Mouse (Mus musculus) liver, postnatal 0 days (tissue): ENCODE results near the gene Gm8453. TPM values are rescaled to one million over a fixed set of nuclear protein-coding genes. Genes with fewer than 3 reads are reported as not detected.
"Not testable (repeated sequence)": the region's sequence is repeated elsewhere in the genome, so short reads cannot be mapped to it uniquely, and the experiment has no call there.

Experiments
- ATAC-seq: fragments of 200-750 bp; cut with Nextera tagmentation; 2 replicates; pipeline ENCODE4 v1.8.0; 2017; ENCODE audit warnings: mild to moderate bottlenecking, moderate library complexity
- DNase-seq: peaks from one replicate; pipeline ENCODE4 v3.0.0-alpha.2; 2016
- H3K27ac ChIP-seq: fragments of 300-500 bp; sonication (generic); 2 replicates; pipeline ENCODE4 v1.5.1; 2014; ENCODE audit warnings: antibody characterized with exemption, moderate library complexity, mild to moderate bottlenecking, low read depth
- H3K27me3 ChIP-seq: fragments of 300-500 bp; sonication (generic); 2 replicates; pipeline ENCODE4 v1.6.1; 2014; ENCODE audit warnings: low read length, control low read depth, mixed read lengths; ENCODE audit not compliant: insufficient read depth
- H3K36me3 ChIP-seq: fragments of 300-500 bp; sonication (generic); replicated peaks from 2 replicates; pipeline ENCODE4 v1.6.1; 2014; ENCODE audit warnings: mild to moderate bottlenecking, control low read depth, low read length, moderate library complexity, mixed read lengths; ENCODE audit not compliant: insufficient read depth
- H3K4me1 ChIP-seq: fragments of 300-500 bp; sonication (generic); 2 replicates; pipeline ENCODE4 v1.6.1; 2014; ENCODE audit warnings: antibody characterized with exemption, mild to moderate bottlenecking, control low read depth; ENCODE audit not compliant: insufficient read depth
- H3K4me2 ChIP-seq: fragments of 300-500 bp; sonication (generic); 2 replicates; pipeline ENCODE4 v1.6.1; 2014; ENCODE audit warnings: low read depth, mild to moderate bottlenecking, low read length, moderate library complexity, mixed read lengths
- H3K4me3 ChIP-seq: fragments of 300-500 bp; sonication (generic); 2 replicates; pipeline ENCODE4 v1.5.1; 2014; ENCODE audit warnings: low read depth, low read length
- H3K9ac ChIP-seq: fragments of 300-500 bp; sonication (generic); replicated peaks from 2 replicates; pipeline ENCODE4 v1.6.1; 2014; ENCODE audit warnings: mild to moderate bottlenecking, moderate library complexity
- H3K9me3 ChIP-seq: fragments of 300-500 bp; sonication (generic); 2 replicates; pipeline ENCODE4 v1.6.1; 2016; ENCODE audit warnings: mild to moderate bottlenecking, control low read depth, low read length, mixed read lengths
- WGBS: fragments of 180-500 bp; shearing (Covaris S2); extraction: QIAGEN DNeasy Blood & Tissue Kit; methylation state at CpG from one replicate; pipeline ENCODE4 v1.1.7; 2014; ENCODE audit not compliant: insufficient replicate concordance; 5-methylcytosine and 5-hydroxymethylcytosine counted together
- polyA plus RNA-seq: library from polyadenylated mRNA; unstranded; fragments of >200 nt; fragmentation: Nextera tagmentation; extraction: Ambion mirVana; gene quantifications from 2 replicates; pipeline ENCODE4 v1.2.1, GENCODE M21; 2015

Gene Gm8453
- polyA plus RNA-seq = not detected in 2 replicates

DNA sequence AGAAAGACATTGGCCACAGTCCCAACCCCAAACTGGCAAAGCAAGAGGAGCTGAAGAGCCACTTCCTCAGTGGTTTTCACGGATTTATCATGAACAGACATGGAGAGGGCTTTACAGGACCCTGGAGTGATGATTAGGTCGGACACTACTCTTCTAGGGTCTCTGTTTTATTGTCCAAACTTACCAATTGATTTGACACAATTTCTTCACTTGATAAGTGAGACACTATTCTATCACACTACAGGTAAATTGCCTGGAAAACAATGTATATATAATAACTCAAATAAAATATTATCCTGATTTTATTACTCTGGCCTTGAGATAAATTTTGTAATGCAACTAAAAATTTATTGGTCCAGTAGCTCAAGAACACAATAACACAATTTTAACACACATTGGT lies at the start of gene Gm8453:
Gene Gm8453 (minus strand): TSS at position 101 of the 400 bp plus-strand sequence.
- H3K4me3 ChIP-seq, H3K4me2 ChIP-seq, H3K27ac ChIP-seq, H3K9ac ChIP-seq, H3K9me3 ChIP-seq, H3K27me3 ChIP-seq, DNase-seq, H3K4me1 ChIP-seq, H3K36me3 ChIP-seq, ATAC-seq: not testable (repeated sequence)
- WGBS = 13% methylated on average over 1 of the region's 2 CpGs

DNA sequence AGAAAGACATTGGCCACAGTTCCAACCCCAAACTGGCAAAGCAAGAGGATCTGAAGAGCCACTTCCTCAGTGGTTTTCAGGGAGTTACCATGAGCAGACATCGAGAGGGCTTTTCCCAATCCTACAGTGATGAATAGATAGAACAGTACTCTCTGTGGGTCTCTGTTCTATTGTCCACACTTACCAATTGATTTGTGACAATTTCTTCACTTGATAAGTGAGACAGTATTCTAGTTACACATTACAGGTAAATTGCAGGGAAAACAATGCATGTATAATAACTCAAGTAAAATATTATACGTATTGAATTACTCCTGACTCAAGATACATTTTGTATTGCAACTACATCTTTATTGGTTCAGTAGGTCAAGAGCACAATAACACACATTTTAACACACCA lies 28.1 kb downstream of the Gm8453 start, which contains the start of gene Gm8653:
Gene Gm8653 (minus strand): TSS at position 101 of the 400 bp plus-strand sequence.
- WGBS = no CpG with 5 or more reads among the region's 2 CpGs
- not testable (repeated sequence) for ATAC-seq, H3K4me3 ChIP-seq, H3K9me3 ChIP-seq, H3K9ac ChIP-seq, H3K4me2 ChIP-seq, H3K4me1 ChIP-seq, H3K27ac ChIP-seq, H3K27me3 ChIP-seq, DNase-seq, H3K36me3 ChIP-seq

DNA sequence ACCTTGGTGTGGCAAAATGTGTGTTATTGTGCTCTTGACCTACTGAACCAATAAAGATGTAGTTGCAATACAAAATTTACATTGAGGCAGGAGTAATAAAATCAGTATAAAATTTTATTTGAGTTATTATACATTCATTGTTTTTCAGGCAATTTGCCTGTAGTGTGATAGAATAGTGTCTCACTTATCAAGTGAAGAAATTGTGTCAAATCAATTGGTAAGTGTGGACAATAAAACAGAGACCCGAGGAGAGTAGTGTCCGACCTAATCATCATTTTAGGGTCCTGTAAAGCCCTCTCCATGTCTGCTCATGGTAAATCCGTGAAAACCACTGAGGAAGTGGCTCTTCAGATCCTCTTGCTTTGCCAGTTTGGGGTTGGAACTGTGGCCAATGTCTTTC lies 40.2 kb downstream of the Gm8453 start, which contains the start of gene Vmn1r143:
Gene Vmn1r143 (plus strand): TSS at position 301 of the 400 bp plus-strand sequence.
- not testable (repeated sequence) for ATAC-seq, H3K27ac ChIP-seq, H3K9me3 ChIP-seq, H3K4me2 ChIP-seq, H3K9ac ChIP-seq, H3K27me3 ChIP-seq, H3K4me1 ChIP-seq, DNase-seq, H3K36me3 ChIP-seq, H3K4me3 ChIP-seq
- no CpG with 5 or more reads among the region's 3 CpGs for WGBS

Other genes starting within 250 kb of the Gm8453 start
- not detected in 2 replicates for gene Vmn1r137, start 234.9 kb downstream of the Gm8453 start, polyA plus RNA-seq
- not detected in 2 replicates for gene Vmn1r138, start 200.6 kb downstream of the Gm8453 start, polyA plus RNA-seq
- gene Gm6176, start 173.2 kb downstream of the Gm8453 start, polyA plus RNA-seq = not detected in 2 replicates
- not detected in 2 replicates for gene Vmn1r139, start 160.4 kb downstream of the Gm8453 start, polyA plus RNA-seq
- not detected in 2 replicates for gene Gm16451, start 111.2 kb downstream of the Gm8453 start, polyA plus RNA-seq
- not detected in 2 replicates for gene Gm10666, start 94.7 kb downstream of the Gm8453 start, polyA plus RNA-seq
- not detected in 2 replicates for gene Vmn1r142, start 65.4 kb downstream of the Gm8453 start, polyA plus RNA-seq
- gene Vmn1r143, start 40.1 kb downstream of the Gm8453 start, polyA plus RNA-seq = not detected in 2 replicates
- gene Gm8653, start 28.2 kb downstream of the Gm8453 start, polyA plus RNA-seq = not detected in 2 replicates
- not detected in 2 replicates for gene Gm4187, start 100.2 kb upstream of the Gm8453 start, polyA plus RNA-seq
- gene Gm8660, start 141.6 kb upstream of the Gm8453 start, polyA plus RNA-seq = not detected in 2 replicates
- gene Vmn1r148, start 184.1 kb upstream of the Gm8453 start, polyA plus RNA-seq = not detected in 2 replicates
- not detected in 2 replicates for gene Vmn1r149, start 208.7 kb upstream of the Gm8453 start, polyA plus RNA-seq
- gene Gm10665, start 234.6 kb upstream of the Gm8453 start, polyA plus RNA-seq = not detected in 2 replicates